ENCODE assay signal across 20 mouse cellular contexts in the genomic region with DNA sequence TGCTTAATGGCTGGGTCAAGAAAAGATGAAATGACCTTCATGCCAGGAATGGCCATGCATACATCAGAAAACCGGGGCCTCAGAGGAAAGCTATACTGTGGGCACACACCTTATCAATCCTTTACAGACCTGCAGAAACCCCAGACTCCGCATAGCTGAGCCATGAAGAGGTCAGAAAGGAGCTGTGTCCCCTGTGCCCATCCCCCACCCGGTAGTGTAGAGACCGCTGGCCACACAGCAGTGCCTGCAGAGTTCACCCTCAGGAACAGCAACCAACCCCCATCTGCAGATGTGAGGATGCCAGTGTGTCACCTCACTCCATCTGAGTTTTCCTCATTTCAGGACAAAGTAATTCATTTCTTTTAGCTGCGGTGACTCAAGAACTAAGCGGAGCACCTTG. TPM values are rescaled to one million over a fixed set of nuclear protein-coding genes. Genes with fewer than 3 reads are reported as not detected.
DNase-seq lines count a peak whose midpoint lies in the region; ATAC-seq and TF ChIP-seq lines count a peak whose summit lies in the region.
"Had no signal": no experiment of that assay in that cellular context is flagged by ENCODE, and none has a peak within 500 bp of the region (broad histone marks: within the 10 kb centered on the region; RNA-seq: fewer than 3 reads in every experiment).

No protein-coding gene starts in this region.

- no peak for ATAC-seq in hindbrain, postnatal 0 days
- ATAC-seq in hindbrain, embryonic 14.5 days (ENCODE audit: low FRiP score), result no peak
- no peak for ATAC-seq in neural tube, embryonic 14.5 days (ENCODE audit: low read depth)
- ATAC-seq in intestine, embryonic 16.5 days, result no peak

- no peaks in the 10 kb centered on the region for H3K9me3 ChIP-seq in hindbrain, embryonic 10.5 days
- H3K9me3 ChIP-seq in hindbrain, postnatal 0 days (ENCODE audit: low read length), result no peaks in the 10 kb centered on the region
- H3K9me3 ChIP-seq in hindbrain, embryonic 14.5 days (ENCODE audit: control insufficient read depth, low read length), result no peaks in the 10 kb centered on the region
- H3K9me3 ChIP-seq in neural tube, embryonic 14.5 days (ENCODE audit: control insufficient read depth, low read length), result no peaks in the 10 kb centered on the region
- no peaks in the 10 kb centered on the region for H3K9me3 ChIP-seq in intestine, embryonic 16.5 days (ENCODE audit: control insufficient read depth, low read length)
- H3K9me3 ChIP-seq: embryonic facial prominence, embryonic 12.5 days; liver, embryonic 13.5 days had no signal

- H3K9ac ChIP-seq in hindbrain, postnatal 0 days (replicated peaks; ENCODE audit: low read length), result no peak overlapping the region
- no peak overlapping the region for H3K9ac ChIP-seq in hindbrain, embryonic 14.5 days
- H3K9ac ChIP-seq in neural tube, embryonic 14.5 days (replicated peaks; ENCODE audit: low read depth, low read length), result no peak overlapping the region
- no peak overlapping the region for H3K9ac ChIP-seq in intestine, embryonic 16.5 days (ENCODE audit: low read depth, low read length)
- H3K9ac ChIP-seq: embryonic facial prominence, embryonic 12.5 days; liver, embryonic 13.5 days had no signal

- H3K4me2 ChIP-seq in hindbrain, postnatal 0 days (ENCODE audit: low read depth, low read length), result no peak overlapping the region
- peak overlapping the region; percentile 47; the same call in 1 of the 2 replicates for H3K4me2 ChIP-seq in hindbrain, embryonic 14.5 days (replicated peaks)
- no peak overlapping the region for H3K4me2 ChIP-seq in neural tube, embryonic 14.5 days (ENCODE audit: low read depth, low read length)
- no peak overlapping the region for H3K4me2 ChIP-seq in intestine, embryonic 16.5 days (ENCODE audit: low read depth, low read length)
- H3K4me2 ChIP-seq: liver, embryonic 13.5 days had no signal

- H3K36me3 ChIP-seq in hindbrain, embryonic 10.5 days, result no peaks in the 10 kb centered on the region
- no peaks in the 10 kb centered on the region for H3K36me3 ChIP-seq in hindbrain, postnatal 0 days (ENCODE audit: insufficient read depth, low read length)
- no peaks in the 10 kb centered on the region for H3K36me3 ChIP-seq in hindbrain, embryonic 14.5 days (replicated peaks; ENCODE audit: control insufficient read depth, insufficient read depth)
- no peaks in the 10 kb centered on the region for H3K36me3 ChIP-seq in neural tube, embryonic 14.5 days (ENCODE audit: control insufficient read depth, insufficient read depth, low read length)
- H3K36me3 ChIP-seq in intestine, embryonic 16.5 days (ENCODE audit: control insufficient read depth, insufficient read depth, low read length), result no peaks in the 10 kb centered on the region
- H3K36me3 ChIP-seq: embryonic facial prominence, embryonic 12.5 days; liver, embryonic 13.5 days had no signal

- DNase-seq in hindbrain, embryonic 10.5 days (ENCODE audit: low spot score), result no peak
- no peak for DNase-seq in hindbrain, postnatal 0 days (ENCODE audit: low spot score)
- DNase-seq in embryo, embryonic 9.5 days (ENCODE audit: extremely low spot score), result peak; percentile 17
- DNase-seq in hindbrain, embryonic 14.5 days (ENCODE audit: low spot score), result no peak
- DNase-seq in frontal cortex, postnatal 36 days (ENCODE audit: low spot score in 2 of 2), result no peak
- DNase-seq: gastrocnemius, postnatal 36 days; kidney, adult 18-20 months; liver, embryonic 13.5 days had no signal

- 55% methylated on average over 6 of the region's 6 CpGs for WGBS in hindbrain, embryonic 10.5 days
- 64% methylated on average over 6 of the region's 6 CpGs for WGBS in hindbrain, postnatal 0 days
- WGBS in hindbrain, embryonic 14.5 days, result 58% methylated on average over 6 of the region's 6 CpGs
- WGBS in neural tube, embryonic 14.5 days, result 72% methylated on average over 6 of the region's 6 CpGs
- 57% methylated on average over 6 of the region's 6 CpGs for WGBS in intestine, embryonic 16.5 days

- H3K27me3 ChIP-seq in hindbrain, embryonic 10.5 days (ENCODE audit: insufficient read depth, poor library complexity, severe bottlenecking), result no peaks in the 10 kb centered on the region
- 0 out of 2 replicates have a peak, but pooled peaks cover 6% of the 10 kb centered on the region for H3K27me3 ChIP-seq in hindbrain, postnatal 0 days (ENCODE audit: insufficient read depth, low read length)
- H3K27me3 ChIP-seq in hindbrain, embryonic 14.5 days (ENCODE audit: control insufficient read depth, insufficient read depth, low read length), result no peaks in the 10 kb centered on the region
- H3K27me3 ChIP-seq in neural tube, embryonic 14.5 days (ENCODE audit: control insufficient read depth, insufficient read depth, low read length), result no peaks in the 10 kb centered on the region
- no peaks in the 10 kb centered on the region for H3K27me3 ChIP-seq in intestine, embryonic 16.5 days (replicated peaks; ENCODE audit: control insufficient read depth, insufficient read depth, low read length)
- H3K27me3 ChIP-seq: embryonic facial prominence, embryonic 12.5 days; liver, embryonic 13.5 days had no signal

- no peak overlapping the region for H3K27ac ChIP-seq in hindbrain, embryonic 10.5 days
- H3K27ac ChIP-seq in hindbrain, postnatal 0 days, result no peak overlapping the region
- H3K27ac ChIP-seq in hindbrain, embryonic 14.5 days, result no peak overlapping the region
- H3K27ac ChIP-seq in neural tube, embryonic 14.5 days (ENCODE audit: low read depth, low read length), result 0 out of 2 replicates have a peak overlapping the region, but pooled peaks have one; percentile 12
- no peak overlapping the region for H3K27ac ChIP-seq in intestine, embryonic 16.5 days (ENCODE audit: low read length)
- H3K27ac ChIP-seq: embryonic facial prominence, embryonic 12.5 days; liver, embryonic 13.5 days; stomach, postnatal 0 days had no signal

- no peak for TF ChIP-seq CTCF in hindbrain, postnatal 0 days (IDR thresholded peaks at IDR 0.05; ENCODE audit: low read depth)

- H3K4me3 ChIP-seq in hindbrain, embryonic 10.5 days, result 0 out of 2 replicates have a peak overlapping the region, but pooled peaks have one; percentile 31
- no peak overlapping the region for H3K4me3 ChIP-seq in hindbrain, postnatal 0 days (ENCODE audit: low read length)
- no peak overlapping the region for H3K4me3 ChIP-seq in hindbrain, embryonic 14.5 days (replicated peaks; ENCODE audit: low read length)
- no peak overlapping the region for H3K4me3 ChIP-seq in neural tube, embryonic 14.5 days (ENCODE audit: low read depth, low read length)
- no peak overlapping the region for H3K4me3 ChIP-seq in intestine, embryonic 16.5 days (ENCODE audit: low read length)
- H3K4me3 ChIP-seq: embryonic facial prominence, embryonic 12.5 days; liver, embryonic 13.5 days had no signal

- H3K4me1 ChIP-seq in hindbrain, embryonic 10.5 days (replicated peaks), result peaks cover 21% of the 10 kb centered on the region
- peaks cover 11% of the 10 kb centered on the region; the same call in 1 of the 2 replicates for H3K4me1 ChIP-seq in hindbrain, postnatal 0 days (ENCODE audit: insufficient read depth, low read length)
- peaks cover 20% of the 10 kb centered on the region for H3K4me1 ChIP-seq in hindbrain, embryonic 14.5 days (replicated peaks; ENCODE audit: control insufficient read depth, insufficient read depth, low read length)
- peaks cover 13% of the 10 kb centered on the region for H3K4me1 ChIP-seq in neural tube, embryonic 14.5 days (ENCODE audit: control insufficient read depth, insufficient read depth, low read length)
- peaks cover 3% of the 10 kb centered on the region; the same call in 1 of the 2 replicates for H3K4me1 ChIP-seq in intestine, embryonic 16.5 days (ENCODE audit: control insufficient read depth, insufficient read depth, low read length)
- H3K4me1 ChIP-seq: liver, embryonic 13.5 days had no signal

RNA-seq across cellular contexts. Expression of a gene that starts 39.5 kb away (rescaled TPM):
- not detected in 2 replicates for polyA plus RNA-seq in hindbrain, embryonic 10.5 days (2016; fragmentation: Nextera tagmentation; extraction: Ambion mirVana)
- not detected in 2 replicates for total RNA-seq in hindbrain, postnatal 0 days (2014; rRNA removed)
- polyA plus RNA-seq in hindbrain, postnatal 0 days (2015; fragmentation: Nextera tagmentation; extraction: Ambion mirVana), result not detected in 2 replicates
- not detected in 2 replicates for polyA plus RNA-seq in hindbrain, embryonic 14.5 days (2014; fragmentation: Nextera tagmentation; extraction: Ambion mirVana)
- polyA plus RNA-seq in neural tube, embryonic 14.5 days (2014; fragmentation: Nextera tagmentation; extraction: Ambion mirVana), result not detected in 2 replicates
- polyA plus RNA-seq in intestine, embryonic 16.5 days (2015; fragmentation: Nextera tagmentation; extraction: Ambion mirVana), result not detected in 2 replicates
- total RNA-seq: ES-E14; gastrocnemius, postnatal 36 days; hematopoietic stem cell, adult 5-6 weeks; left cerebral cortex, adult 8-10 months; megakaryocyte, adult 5-6 weeks had no signal
- polyA plus RNA-seq: embryonic facial prominence, embryonic 12.5 days; frontal cortex, adult 2 months; heart, embryonic 14.5 days; limb, embryonic 11.5 days; liver, embryonic 13.5 days; lung, embryonic 16.5 days; stomach, postnatal 0 days had no signal
